Mouse (Mus musculus): ENCODE results near the gene Phf19.

DNA sequence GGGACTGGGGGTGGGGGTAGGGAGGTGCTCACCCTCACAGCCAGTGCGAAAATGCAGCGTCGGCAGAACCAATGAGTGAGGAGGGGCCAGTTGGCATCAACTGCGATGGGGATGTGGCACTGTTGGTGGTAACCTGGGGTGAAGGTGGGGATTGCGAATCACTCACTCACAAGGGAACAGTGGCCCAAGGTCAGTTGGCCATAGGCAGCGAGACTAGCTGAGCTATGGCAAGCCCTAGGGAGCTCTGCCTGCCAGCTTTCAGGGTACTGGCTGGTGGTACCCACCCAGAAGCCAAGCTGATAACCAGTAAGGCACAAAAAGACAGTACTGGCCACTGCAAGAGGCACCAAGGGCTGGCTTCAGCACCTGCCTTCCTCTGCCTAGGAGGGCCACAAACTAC lies 7.4 kb downstream of the Phf19 start:
- TF ChIP-seq CTCF (IDR thresholded peaks at IDR 0.05; ENCODE audit: borderline replicate concordance, insufficient read depth, low read depth, low read length) (no peak), POLR2A (IDR thresholded peaks at IDR 0.05; ENCODE audit: borderline replicate concordance, insufficient read depth, low read length) (no peak)

All from cerebellum, adult 2 months (tissue).